ENCODE assay signal across 9 mouse cellular contexts in genomic region chr1:63247831-63248359, GRCm38 (mm10). TPM values are rescaled to one million over a fixed set of nuclear protein-coding genes. Genes with fewer than 3 reads are reported as not detected.
DNase-seq lines count a peak whose midpoint lies in the region; ATAC-seq lines count a peak whose summit lies in the region.
"Had no signal": no experiment of that assay in that cellular context is flagged by ENCODE, and none has a peak within 500 bp of the region (broad histone marks: within the 10 kb centered on the region; RNA-seq: fewer than 3 reads in every experiment).

No protein-coding gene starts in this region.

- H3K4me2 ChIP-seq in heart, embryonic 16.5 days (ENCODE audit: low read depth, low read length) = peak overlapping the region; percentile 55
- peak overlapping the region; percentile 50 for H3K4me2 ChIP-seq in hindbrain, embryonic 14.5 days (replicated peaks)
- H3K4me2 ChIP-seq in midbrain, embryonic 16.5 days (ENCODE audit: low read length) = peak overlapping the region; percentile 63

- H3K27ac ChIP-seq in heart, embryonic 16.5 days (ENCODE audit: low read length) = no peak overlapping the region
- peak overlapping the region; percentile 50; the same call in 1 of the 2 replicates for H3K27ac ChIP-seq in hindbrain, embryonic 14.5 days
- H3K27ac ChIP-seq in midbrain, embryonic 16.5 days (ENCODE audit: low read length) = peak overlapping the region; percentile 82

- ATAC-seq in heart, embryonic 16.5 days (replicated peaks; ENCODE audit: extremely low read depth, insufficient read depth, low FRiP score) = no peak
- ATAC-seq in hindbrain, embryonic 14.5 days (ENCODE audit: low FRiP score) = no peak
- peak; percentile 55; the same call in 1 of the 2 replicates for ATAC-seq in midbrain, embryonic 16.5 days

- WGBS in heart, embryonic 16.5 days = 3% methylated on average over 18 of the region's 18 CpGs
- 1% methylated on average over 18 of the region's 18 CpGs for WGBS in hindbrain, embryonic 14.5 days
- WGBS in midbrain, embryonic 16.5 days = under 1% methylated on average over 18 of the region's 18 CpGs

- intact Hi-C loops in heart, postnatal 14 days (cut with DNase I) = no loop called here
- intact Hi-C loops in left cerebral cortex, postnatal 4 days (cut with DNase I) = no loop called here

- H3K9me3 ChIP-seq in heart, embryonic 16.5 days (replicated peaks; ENCODE audit: control insufficient read depth, low read length) = no peaks in the 10 kb centered on the region; the same call in 1 of the 2 replicates
- H3K9me3 ChIP-seq in hindbrain, embryonic 14.5 days (ENCODE audit: control insufficient read depth, low read length) = no peaks in the 10 kb centered on the region
- 0 out of 2 replicates have a peak, but pooled peaks cover 3% of the 10 kb centered on the region for H3K9me3 ChIP-seq in midbrain, embryonic 16.5 days (replicated peaks; ENCODE audit: control insufficient read depth, low read length, poor library complexity, severe bottlenecking)

- H3K4me1 ChIP-seq in heart, embryonic 16.5 days (ENCODE audit: control insufficient read depth, insufficient read depth, low read length) = peaks cover 5% of the 10 kb centered on the region
- H3K4me1 ChIP-seq in hindbrain, embryonic 14.5 days (replicated peaks; ENCODE audit: control insufficient read depth, insufficient read depth, low read length) = 0 out of 2 replicates have a peak, but pooled peaks cover 6% of the 10 kb centered on the region
- H3K4me1 ChIP-seq in midbrain, embryonic 16.5 days (ENCODE audit: control insufficient read depth, insufficient read depth, low read length) = peaks cover 5% of the 10 kb centered on the region; the same call in 1 of the 2 replicates

- H3K9ac ChIP-seq in heart, embryonic 16.5 days (ENCODE audit: low read length) = peak overlapping the region; percentile 34; the same call in 1 of the 2 replicates
- peak overlapping the region; percentile 39 for H3K9ac ChIP-seq in hindbrain, embryonic 14.5 days
- H3K9ac ChIP-seq in midbrain, embryonic 16.5 days (ENCODE audit: low read depth, low read length) = peak overlapping the region; percentile 58

- H3K36me3 ChIP-seq in heart, embryonic 16.5 days (ENCODE audit: control insufficient read depth, insufficient read depth) = no peaks in the 10 kb centered on the region
- H3K36me3 ChIP-seq in hindbrain, embryonic 14.5 days (replicated peaks; ENCODE audit: control insufficient read depth, insufficient read depth) = no peaks in the 10 kb centered on the region
- H3K36me3 ChIP-seq in midbrain, embryonic 16.5 days (ENCODE audit: control insufficient read depth, insufficient read depth, low read length) = no peaks in the 10 kb centered on the region

- peak overlapping the region; percentile 32 for H3K4me3 ChIP-seq in heart, embryonic 16.5 days (ENCODE audit: low read length)
- H3K4me3 ChIP-seq in hindbrain, embryonic 14.5 days (replicated peaks; ENCODE audit: low read length) = peak overlapping the region; percentile 24
- peak overlapping the region; percentile 31 for H3K4me3 ChIP-seq in midbrain, embryonic 16.5 days (ENCODE audit: low read depth, low read length)

- no peak for DNase-seq in heart, postnatal 14 days
- peak; percentile 65 for DNase-seq in embryo, embryonic 10.5 days (ENCODE audit: low spot score)
- DNase-seq in hindbrain, embryonic 14.5 days (ENCODE audit: low spot score) = peak; percentile 35
- no peak for DNase-seq in left cerebral cortex, postnatal 4 days
- DNase-seq in MN1 (ENCODE audit: low spot score) = no peak
- no peak for DNase-seq in natural killer cell, adult 2 months (ENCODE audit: low spot score in 2 of 2)

- H3K27me3 ChIP-seq in heart, embryonic 16.5 days (ENCODE audit: control insufficient read depth, insufficient read depth, low read length) = peaks cover 75% of the 10 kb centered on the region
- H3K27me3 ChIP-seq in hindbrain, embryonic 14.5 days (ENCODE audit: control insufficient read depth, insufficient read depth, low read length) = peaks cover 72% of the 10 kb centered on the region
- peaks cover 13% of the 10 kb centered on the region for H3K27me3 ChIP-seq in midbrain, embryonic 16.5 days (ENCODE audit: control insufficient read depth, insufficient read depth, low read depth, low read length)
- H3K27me3 ChIP-seq: CH12.LX had no signal

RNA-seq across cellular contexts. Expression of gene Zdbf2, which starts 25.2 kb away (rescaled TPM):
- 3.2 and 5.0 TPM in 2 replicates for polyA plus RNA-seq in heart, embryonic 16.5 days (2015; fragmentation: Nextera tagmentation; extraction: Ambion mirVana)
- 1 to 10 TPM; 1.3 to 1.4 TPM for total RNA-seq in heart, postnatal 14 days (2021)
- polyA plus RNA-seq in hindbrain, embryonic 14.5 days (2014; fragmentation: Nextera tagmentation; extraction: Ambion mirVana) = 34.9 and 37.5 TPM in 2 replicates
- 35.4 and 50.3 TPM in 2 replicates for polyA plus RNA-seq in midbrain, embryonic 16.5 days (2015; fragmentation: Nextera tagmentation; extraction: Ambion mirVana)
- total RNA-seq in left cerebral cortex, postnatal 4 days (2021) = 10 to 100 TPM; 16.8 to 25.3 TPM
- total RNA-seq: CH12.LX had no signal

RNA-seq across cellular contexts. Expression of gene Gpr1, which starts 33.6 kb away (rescaled TPM):
- 0.12 and 0.30 TPM in 2 replicates for polyA plus RNA-seq in heart, embryonic 16.5 days (2015; fragmentation: Nextera tagmentation; extraction: Ambion mirVana)
- total RNA-seq in heart, postnatal 14 days (2021) = under 1 TPM; 0.36 to 0.59 TPM
- 0.35 and 0.63 TPM in 2 replicates for polyA plus RNA-seq in hindbrain, embryonic 14.5 days (2014; fragmentation: Nextera tagmentation; extraction: Ambion mirVana)
- polyA plus RNA-seq in midbrain, embryonic 16.5 days (2015; fragmentation: Nextera tagmentation; extraction: Ambion mirVana) = 0.88 and 1.1 TPM in 2 replicates
- under 1 TPM; 0.50 TPM for total RNA-seq in left cerebral cortex, postnatal 4 days (2021)
- total RNA-seq: CH12.LX had no signal

Comparison
In these comparisons a context has a peak if more than half of its experiments do, and no peak if none do; other contexts are left out.
1. DNase-seq: peak in embryo, embryonic 10.5 days (single experiment) and hindbrain, embryonic 14.5 days (single experiment); none in heart, postnatal 14 days (0 of 2), left cerebral cortex, postnatal 4 days (single experiment), MN1 (single experiment) and natural killer cell, adult 2 months (0 of 2).
2. Peak in every context shown above with its lines, with median percentiles within 50 percentile points of each other: H3K4me2 ChIP-seq, H3K4me3 ChIP-seq and H3K9ac ChIP-seq.